Mouse (Mus musculus) ES-CJ7 (cell line): ENCODE data around the gene Map3k10.
"Not testable (repeated sequence)": the region's sequence is repeated elsewhere in the genome, so short reads cannot be mapped to it uniquely, and the experiment has no call there.

Source experiments
- DNase-seq: peaks from one replicate; pipeline ENCODE4 v3.0.0; 2011; ENCODE audit warnings: low read depth, low spot score

Gene Map3k10

DNA sequence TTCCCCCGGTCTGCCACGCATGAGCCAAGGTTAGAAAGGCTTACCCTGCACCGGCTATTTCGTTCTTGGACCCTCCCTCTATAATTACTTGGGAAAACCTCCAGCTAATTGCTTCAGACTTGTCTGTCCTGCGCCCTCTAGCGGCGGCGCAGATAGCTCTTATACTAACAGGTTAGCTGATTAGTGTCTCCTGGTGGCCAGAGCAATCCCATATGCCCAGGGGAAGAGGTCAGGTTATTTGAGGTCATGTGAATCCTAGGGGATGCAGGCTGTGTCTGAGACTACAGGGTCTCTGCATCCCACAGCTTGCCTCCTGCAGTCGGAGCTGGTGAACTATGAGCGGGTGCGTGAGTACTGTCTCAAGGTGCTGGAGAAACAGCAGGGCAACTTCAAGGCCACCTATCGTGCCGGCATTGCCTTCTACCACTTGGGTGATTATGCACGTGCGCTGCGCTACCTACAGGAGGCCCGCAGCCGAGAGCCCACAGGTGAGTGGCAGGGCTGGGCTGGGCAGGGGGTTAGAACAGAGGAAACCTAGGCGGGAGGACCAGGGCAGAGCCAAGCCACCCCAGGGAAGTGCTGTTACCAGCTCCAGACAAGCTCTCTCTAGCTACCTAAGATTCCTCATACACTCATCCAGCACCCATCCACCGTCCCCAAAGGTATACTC lies 19.7 kb downstream of the Map3k10 start:
- DNase-seq = peak; percentile 79

DNA sequence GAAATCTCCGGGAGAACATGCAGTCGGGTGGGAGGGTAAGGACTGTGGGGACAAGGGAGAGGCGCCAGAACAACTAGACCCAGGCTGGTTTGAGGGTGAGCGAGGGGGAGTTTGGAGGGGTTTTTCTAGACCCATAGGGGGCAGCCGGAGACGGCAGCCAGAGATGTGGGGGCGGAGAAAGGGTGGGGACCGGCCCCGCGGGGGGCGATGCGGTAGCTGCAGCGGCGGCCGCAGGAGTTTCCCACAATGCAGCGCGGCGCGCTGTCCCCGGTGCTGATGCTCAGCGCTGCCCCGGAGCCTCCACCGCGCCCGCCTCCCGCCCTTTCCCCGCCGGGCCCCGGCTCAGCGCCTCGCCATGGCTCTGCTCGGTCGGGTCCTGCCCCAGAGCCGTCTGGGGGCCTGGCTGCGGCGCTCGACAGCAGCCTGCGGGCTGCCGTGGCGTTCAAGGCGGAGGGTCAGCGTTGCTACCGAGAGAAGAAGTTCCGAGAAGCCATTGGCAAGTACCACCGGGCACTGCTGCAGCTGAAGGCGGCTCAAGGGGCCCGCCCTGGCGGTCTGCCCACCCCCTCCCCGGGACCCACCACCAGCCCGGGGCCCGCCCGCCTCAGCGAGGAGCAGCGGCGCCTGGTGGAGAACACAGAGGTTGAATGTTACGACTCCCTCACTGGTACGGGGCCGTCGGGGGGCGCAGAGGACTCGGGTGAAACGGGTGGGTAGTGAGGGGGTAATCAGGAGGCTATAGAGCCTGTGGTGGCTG lies 20.5 kb downstream of the Map3k10 start, which contains the start of gene Ttc9b:
Ttc9b (plus strand) TSS at position 235 of the 757 bp plus-strand sequence.
- peak; percentile 84 for DNase-seq

DNA sequence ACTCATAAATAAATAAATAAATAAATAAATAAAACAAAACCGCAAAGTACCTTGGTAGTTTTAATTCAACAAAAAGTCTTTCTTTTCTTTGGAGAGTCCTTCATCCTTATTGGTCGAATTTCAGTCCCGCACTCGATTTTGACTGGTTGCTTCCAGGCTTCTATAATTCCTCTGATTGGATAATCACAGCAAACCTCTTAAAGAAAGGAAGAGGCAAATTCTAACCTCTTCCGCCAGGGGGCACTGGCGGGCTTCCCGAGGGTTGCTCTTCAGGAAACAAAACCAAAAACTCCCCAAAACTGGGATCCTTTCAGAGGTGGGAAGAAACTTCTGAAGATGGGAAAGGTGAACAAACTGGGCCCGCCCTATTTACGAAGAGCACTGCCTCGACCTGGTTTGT lies 23.4 kb downstream of the Map3k10 start:
- DNase-seq = peak; percentile 93

DNA sequence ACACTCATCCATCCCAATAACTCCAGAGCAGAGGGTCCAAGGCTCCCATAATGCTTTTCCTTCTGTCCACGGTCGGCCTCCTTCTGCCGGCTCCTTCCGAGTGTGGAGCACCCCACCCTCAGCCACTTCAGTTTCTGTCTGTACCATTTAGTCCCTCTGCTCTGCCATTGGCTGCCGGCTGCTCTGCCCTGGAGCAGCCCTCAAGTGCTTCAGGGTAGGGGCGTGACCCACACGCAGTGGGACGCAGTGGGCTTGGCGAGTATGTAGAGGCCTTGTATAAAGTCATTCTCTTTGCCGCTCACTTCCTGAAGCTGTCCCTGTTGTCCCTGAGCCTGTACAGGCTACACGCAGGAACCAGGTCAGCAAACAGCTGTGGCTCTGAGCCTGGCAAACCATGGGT lies 24.7 kb downstream of the Map3k10 start:
- peak; percentile 92 for DNase-seq

DNA sequence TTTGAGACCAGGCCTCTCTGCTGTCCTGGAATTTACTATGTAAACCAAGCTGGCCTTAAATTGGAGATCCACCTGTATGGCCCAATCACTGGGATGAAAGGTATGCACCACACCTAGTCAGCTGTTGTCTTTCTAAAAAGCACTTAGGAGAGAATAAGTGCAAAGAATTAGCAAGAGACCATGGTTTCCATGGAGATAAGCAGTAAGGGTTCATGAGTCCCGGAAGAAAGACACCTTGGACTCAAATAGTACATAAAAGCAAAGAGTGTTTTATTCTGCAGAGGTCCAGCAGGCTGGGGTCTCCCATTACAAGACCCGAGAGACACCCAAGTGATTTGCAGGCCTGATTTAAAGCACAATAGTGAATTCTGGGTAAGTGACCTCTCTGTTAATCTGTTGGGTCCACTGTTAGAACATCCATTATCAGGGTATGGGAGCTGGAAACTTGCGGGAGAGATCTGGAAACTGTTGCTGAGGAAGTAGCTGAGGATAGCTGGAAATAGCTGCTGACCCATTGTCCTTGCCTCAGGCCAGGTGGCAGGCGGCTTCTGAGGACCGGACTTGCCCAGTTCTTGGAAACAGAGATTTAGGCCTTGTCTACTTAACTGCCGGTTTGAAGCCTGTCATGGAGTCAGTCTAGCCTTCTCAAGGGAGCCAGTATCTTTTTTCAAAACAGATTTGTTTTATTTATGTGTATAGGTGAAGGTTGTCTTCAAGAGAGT lies 27.0 kb downstream of the Map3k10 start:
- peak; percentile 81 for DNase-seq

DNA sequence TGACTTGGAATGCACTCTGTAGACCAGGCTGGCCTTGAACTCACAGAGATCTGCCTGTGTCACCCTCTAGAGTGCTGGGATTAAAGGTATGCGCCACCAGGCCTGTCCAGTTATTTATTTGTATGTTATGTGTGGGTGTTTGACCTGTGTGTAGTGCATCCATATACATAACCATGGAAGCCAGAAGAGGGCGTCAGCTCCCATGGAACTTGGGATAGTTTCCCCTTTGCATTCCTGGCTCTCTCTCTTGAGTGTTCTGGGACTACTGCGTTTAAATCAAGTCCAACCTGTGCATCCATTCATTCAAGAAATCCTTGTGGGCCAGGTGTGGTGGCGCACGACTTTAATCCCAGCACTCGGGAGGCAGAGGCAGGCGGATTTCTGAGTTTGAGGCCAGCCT lies 27.9 kb downstream of the Map3k10 start:
- peak; percentile 77 for DNase-seq

DNA sequence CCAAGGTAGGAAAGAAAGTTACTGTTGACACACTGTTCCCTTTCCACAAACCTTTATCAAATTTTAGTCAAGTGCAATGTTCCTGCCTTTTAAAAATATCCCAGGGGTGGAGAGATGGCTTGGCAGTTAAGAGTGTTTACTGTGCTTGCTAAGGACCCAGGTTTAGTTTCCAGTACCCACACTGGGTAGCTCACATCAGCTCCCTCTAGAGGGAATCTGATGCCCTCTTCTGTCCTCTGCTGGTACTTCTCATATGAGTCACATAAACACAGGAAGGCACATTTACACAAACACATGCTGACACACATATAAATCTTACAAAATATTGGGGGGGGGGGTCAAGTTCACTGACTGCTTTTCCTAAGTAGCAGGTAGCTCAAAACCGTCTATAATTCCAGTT lies 29.9 kb downstream of the Map3k10 start:
- peak; percentile 74 for DNase-seq

DNA sequence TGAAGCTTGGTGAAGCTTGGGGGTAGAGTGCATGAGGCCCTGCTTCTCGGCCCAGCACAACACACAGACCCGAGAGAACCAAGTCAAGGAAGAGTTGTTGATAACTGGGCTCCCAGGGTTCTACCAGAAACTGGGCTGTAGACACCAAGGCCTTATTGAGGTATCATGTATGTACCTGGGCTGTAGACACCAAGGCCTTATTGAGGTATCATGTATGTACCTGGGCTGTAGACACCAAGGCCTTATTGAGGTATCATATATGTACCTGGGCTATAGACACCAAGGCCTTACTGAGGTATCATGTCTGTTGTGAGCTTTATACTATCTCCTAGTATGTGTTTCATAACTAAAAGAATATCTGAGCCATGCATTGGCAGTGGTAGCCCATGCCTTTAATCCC lies 39.3 kb downstream of the Map3k10 start:
- DNase-seq = not testable (repeated sequence)

DNA sequence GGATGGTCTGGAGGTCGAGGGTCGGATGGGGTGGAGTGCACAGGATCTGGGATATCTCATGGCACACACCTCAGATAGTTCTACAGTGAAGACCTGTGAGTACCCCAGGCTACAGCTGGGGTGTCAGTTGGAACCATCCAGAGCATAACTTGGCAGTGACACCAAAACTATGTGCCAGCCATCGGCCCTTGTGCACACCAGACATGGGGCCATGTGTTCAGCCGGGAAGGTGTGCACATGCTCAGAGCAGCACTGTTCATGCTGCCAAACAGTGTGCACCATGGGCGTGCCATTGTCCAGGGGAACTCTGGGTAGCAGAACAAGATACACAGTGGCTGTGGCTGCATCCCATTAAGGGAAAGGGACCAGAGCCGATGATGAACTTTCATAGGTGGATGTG lies 39.7 kb downstream of the Map3k10 start:
- DNase-seq = no peak

DNA sequence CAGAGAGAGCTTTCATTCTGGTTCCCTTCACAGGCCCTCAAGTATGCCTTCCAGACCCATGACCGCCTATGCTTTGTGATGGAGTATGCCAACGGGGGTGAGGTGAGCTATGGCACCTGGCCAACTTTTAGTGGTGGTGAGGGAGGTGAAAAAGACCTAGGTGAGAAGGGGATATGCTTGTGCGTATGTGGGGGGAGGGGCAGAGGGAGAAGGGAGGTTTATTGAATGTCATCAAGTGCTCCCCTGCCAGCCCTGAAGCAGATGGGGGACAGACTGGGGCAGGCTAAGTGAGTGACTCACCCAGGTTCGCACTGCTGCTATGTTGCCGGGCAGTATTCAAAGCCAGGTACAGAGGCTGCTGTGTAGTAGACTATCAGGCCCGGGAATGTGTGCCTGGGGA lies 41.2 kb downstream of the Map3k10 start:
- DNase-seq = no peak

DNA sequence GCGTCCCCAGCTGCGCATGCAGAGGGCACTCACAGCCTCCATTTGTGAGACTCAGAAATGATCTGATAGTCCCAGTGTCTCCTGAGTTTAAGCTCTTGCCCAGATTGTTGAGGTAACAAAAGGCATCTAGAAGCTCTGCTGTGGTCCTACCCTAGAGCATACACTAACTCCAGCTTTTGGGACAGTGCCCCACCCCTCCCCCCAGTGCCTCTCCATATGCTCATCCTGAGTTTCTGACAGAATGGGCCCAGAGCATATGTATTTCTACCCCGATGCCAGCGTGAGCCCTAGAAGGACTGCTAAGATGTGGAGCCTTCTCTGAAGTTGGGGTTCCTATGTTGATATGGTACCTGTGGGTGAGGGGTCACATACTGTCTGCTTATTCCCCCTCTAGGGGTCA lies 43.0 kb downstream of the Map3k10 start:
- no peak for DNase-seq

DNA sequence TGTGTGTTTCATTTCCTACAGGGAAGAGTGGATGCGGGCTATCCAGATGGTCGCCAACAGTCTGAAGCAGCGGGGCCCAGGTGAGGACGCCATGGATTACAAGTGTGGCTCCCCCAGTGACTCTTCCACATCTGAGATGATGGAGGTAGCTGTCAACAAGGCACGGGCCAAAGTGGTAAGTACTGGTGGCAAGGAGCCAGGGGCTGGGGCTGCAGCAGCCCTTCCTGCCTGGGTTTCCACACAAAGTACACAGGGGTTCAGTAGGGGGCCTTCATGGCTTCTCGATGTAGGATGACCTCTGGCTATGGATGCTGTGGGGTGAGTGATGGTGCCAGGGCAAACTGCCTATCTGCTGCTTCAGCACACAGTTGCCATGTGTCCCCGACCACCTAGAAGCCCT lies 45.6 kb downstream of the Map3k10 start:
- not testable (repeated sequence) for DNase-seq

DNA sequence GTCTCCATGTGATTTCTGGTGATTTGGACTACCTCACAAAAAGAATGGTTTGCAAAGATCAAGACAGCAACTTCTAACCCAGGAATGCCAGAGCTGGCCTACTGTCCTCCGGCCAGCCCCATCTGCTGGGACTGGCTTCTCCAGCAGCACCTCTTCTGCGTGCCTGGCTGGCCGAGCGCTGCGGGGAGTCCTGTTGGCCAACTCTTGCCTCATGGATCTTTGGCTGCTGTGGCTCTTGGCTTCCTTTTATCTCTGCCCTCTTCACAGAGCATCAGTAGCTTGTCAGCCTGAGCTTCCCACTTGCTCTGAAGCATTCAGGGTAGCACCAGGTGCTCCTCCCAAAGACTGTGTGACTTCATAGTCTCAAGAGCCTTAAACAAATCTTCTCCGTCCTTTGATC lies 46.2 kb downstream of the Map3k10 start:
- DNase-seq = no peak

DNA sequence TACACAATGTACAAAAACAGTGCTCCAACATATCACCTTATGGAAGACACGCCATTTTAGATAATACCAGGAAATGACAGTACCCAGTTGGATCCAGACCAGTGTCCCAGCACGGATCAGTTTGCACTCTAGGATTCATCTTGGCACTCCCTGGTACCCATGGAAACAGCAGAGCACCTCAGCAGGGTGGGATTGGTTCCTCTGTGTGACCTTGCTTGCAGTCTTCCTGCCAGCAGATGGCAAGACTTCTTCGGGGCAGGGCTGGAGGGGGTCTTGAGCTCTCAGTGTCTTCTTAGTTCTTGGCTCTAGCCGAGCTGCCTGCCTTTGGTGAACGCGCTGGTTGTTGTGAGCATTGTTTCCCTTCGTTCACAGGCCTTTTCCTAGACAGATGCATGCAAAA lies 46.7 kb downstream of the Map3k10 start:
- DNase-seq = peak; percentile 33

DNA sequence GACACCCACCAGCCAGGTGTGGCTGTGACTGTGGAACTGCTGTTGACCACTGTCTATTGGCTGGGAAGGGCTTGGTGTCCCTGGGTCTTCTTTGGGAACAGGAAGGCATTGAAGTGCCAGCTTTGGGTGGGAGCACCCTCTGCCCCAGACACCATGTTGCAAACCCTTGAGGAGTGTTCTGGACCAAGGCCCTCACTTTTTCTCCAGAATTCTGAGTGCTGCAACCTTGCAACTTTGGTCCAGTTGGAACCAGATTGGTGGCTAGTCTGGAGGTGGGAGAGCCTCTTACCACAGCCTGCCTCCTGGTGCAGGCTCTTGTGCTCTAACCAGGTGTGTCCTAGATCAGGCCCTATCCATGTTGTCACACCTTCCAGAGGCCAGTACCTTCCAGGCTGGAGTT lies 49.4 kb downstream of the Map3k10 start:
- DNase-seq = no peak

DNA sequence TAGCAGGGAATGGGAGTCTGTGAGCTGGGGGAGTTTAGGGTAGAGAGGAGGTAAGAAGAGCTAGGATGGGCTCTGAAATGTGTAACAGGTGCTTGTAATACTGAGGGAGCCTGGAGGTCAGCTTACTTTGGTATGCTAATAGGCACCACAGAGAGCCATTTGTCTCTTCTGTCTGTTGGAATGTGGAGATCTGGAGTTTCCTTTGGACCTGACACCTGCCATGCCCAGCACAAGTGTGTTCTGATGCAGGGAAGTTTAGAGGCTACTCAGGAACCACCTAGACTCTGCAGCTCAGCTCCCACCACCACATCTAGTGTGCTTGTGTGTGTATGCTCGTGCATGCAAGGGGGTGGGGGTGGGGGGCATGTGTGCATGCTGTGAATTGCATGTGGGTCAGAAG lies 52.2 kb downstream of the Map3k10 start:
- peak; percentile 91 for DNase-seq

DNA sequence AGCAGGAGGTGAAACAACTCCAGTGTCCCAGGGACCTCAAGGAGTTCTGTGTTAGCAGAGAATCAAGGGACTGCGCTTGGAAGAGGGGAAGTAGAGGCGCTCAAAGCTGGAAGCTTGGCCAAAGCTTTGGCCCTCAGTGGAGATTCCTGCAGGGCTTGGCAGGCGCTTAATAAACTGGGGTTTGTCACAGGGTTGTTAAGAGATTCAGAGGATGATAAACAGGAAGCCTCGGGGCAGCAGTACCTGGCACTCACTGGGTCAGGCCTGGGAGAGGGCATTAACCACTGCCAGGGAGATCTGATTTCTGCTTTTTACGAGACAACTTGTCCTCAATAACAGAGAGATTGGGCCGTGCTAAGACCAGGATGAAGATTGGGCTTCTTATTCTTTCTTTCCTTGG lies 53.4 kb downstream of the Map3k10 start:
- no peak for DNase-seq

DNA sequence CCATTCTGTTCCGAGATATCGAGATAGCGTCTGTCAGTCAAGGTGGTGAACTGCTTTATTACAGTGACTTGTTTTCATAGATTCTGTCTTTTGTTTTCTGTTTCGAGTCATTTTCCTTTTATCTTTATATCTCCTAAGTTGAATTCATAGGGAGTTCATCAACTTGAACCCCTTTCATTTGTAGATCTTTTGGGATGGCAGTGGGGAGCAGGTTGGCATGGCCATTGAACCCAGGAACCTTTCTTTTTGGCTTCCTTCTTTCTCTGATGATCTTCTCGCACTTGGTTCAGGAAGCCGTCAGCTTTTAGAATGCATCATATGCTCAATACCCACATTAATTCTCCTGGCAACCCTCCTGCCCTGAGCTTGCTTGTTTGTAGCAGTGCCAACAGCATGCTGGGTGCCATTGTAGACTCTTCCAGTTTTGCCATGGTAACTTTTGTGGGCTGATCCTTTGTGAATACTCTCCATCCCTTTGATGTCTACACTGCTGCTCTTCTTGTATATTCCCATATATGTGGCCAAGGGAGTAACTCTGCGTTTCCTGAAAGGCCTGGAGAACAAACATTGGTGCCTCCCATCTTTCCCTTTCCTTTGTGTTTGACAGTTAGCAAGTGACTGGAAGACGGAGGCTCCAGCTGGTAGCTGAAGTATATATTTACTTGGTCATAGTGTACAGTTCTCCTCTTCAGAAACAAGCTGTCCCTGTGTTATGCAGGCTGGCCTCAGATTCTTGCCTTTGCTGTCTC lies 60.5 kb downstream of the Map3k10 start:
- no peak for DNase-seq

DNA sequence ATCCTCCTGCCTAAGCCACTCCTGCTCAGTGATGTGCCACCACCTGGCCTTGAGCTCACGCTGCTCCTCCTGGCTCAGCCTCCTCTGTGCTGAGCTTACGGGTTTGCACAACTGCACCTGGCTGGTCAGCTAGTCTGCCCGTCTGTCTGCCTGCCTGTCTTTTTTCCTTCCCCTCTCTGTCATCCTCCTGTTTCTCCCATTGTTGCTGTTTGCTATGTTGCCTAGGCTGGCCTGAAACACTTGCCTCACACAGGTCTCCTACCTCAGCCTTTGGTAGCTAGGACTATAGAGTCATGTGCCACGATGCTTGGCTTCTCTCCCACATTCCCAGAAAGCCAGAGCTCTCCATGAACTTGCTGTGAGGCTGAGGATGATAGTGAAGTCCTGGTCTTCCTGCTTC lies 61.5 kb downstream of the Map3k10 start:
- DNase-seq = no peak

DNA sequence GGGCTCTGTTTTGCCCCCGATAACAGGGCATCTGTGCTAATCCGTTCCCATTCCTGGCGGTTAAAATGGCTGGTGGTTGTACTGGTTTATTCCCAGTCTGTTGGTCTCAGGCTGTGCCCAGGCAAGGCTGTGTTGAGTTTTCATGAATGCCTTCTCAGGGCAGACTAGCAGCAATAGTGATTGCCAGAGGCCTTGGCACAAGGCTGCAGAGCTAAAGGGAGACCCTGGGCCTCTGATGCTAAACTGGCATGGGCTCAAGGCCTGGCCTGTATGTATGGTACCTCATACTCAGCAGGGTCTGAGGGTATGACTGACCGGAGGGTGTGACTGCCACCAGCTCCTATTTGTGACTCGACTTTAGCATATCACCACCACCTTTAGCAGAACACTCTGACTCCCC lies 63.5 kb downstream of the Map3k10 start:
- DNase-seq = no peak

DNA sequence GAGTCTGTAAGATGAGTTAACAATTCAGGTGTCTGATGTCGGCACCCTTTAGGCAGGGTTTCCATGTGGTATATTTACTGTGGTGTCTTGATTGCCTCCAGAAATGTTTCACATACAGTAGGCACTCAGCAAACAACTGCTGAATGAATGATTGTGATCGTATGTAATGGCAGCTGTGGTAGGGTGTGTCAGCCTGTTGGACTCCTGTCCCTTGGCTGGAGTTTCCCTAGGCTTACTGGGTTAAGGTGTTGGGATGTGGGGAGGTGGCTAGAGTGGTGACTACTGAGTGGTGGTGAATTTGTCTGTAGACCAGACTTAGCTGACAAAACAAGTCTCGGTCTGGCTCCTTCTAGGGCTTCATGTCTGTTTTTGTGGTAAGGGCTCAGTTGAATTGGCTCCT lies 64.0 kb downstream of the Map3k10 start:
- DNase-seq = no peak

DNA sequence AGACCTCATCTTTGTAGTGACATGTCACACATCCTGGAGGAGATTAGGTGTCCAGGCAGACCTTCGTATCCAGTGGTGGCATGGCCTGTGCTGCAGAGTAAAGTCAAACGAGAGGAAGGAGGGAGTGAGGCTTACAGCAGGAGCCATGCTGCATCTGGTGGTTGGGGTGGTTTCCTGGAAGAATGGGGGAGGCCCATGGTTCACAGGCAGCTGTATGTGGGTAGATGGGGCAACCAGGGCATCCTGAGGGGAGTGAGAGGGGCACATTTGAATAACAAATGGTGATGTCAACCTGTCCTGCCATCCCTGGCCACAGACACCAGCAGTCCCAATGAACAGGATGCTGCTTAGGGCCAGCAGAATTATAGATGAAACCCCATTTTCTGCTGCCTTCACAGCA lies 64.7 kb downstream of the Map3k10 start:
- no peak for DNase-seq
